Mouse (Mus musculus) MEL (cell line): ENCODE data around the gene Tlk1. TPM values are rescaled to one million over a fixed set of nuclear protein-coding genes. Genes with fewer than 3 reads are reported as not detected.

Experiments used
- DNase-seq: peaks from one replicate; pipeline ENCODE4 v3.0.0; 2011; ENCODE audit warnings: low read depth, low spot score
- H3K27ac ChIP-seq: 2 replicates; pipeline ENCODE4 v1.5.1; 2012; ENCODE audit warnings: low read depth, mild to moderate bottlenecking, control low read depth, low read length, moderate library complexity; ENCODE audit not compliant: control insufficient read depth
- H3K27me3 ChIP-seq, 2 experiments: fragments of 150-350 bp in 1 of 2; sonication (generic) in 1 of 2; 2 replicates each; pipeline ENCODE4 v1.6.1; 2012; ENCODE audit warnings: low read length in 2 of 2, mild to moderate bottlenecking in 2 of 2, improper control_type of control experiment in 1 of 2, moderate library complexity in 1 of 2; ENCODE audit not compliant: insufficient read depth in 2 of 2, control insufficient read depth in 1 of 2
- H3K36me3 ChIP-seq, 2 experiments: 2 replicates each; pipeline ENCODE4 v1.6.1; 2012 to 2014; ENCODE audit warnings: low read length in 2 of 2, improper control_type of control experiment in 1 of 2, inconsistent platforms in 1 of 2, mild to moderate bottlenecking in 1 of 2; ENCODE audit not compliant: insufficient read depth in 2 of 2, control insufficient read depth in 1 of 2
- H3K4me1 ChIP-seq, 2 experiments: fragments of 150-350 bp in 1 of 2; sonication (generic) in 1 of 2; 2 replicates each; pipeline ENCODE4 v1.6.1; 2012; ENCODE audit warnings: low read length in 2 of 2, improper control_type of control experiment in 1 of 2, mild to moderate bottlenecking in 1 of 2; ENCODE audit not compliant: insufficient read depth in 2 of 2, control insufficient read depth in 1 of 2
- H3K4me3 ChIP-seq, 2 experiments: fragments of 150-350 bp in 1 of 2; sonication (generic) in 1 of 2; 2 replicates each; pipeline ENCODE4 v1.5.1; 2012; ENCODE audit warnings: low read depth in 2 of 2, low read length in 2 of 2, mild to moderate bottlenecking in 2 of 2, moderate library complexity in 2 of 2, control low read depth in 1 of 2, improper control_type of control experiment in 1 of 2; ENCODE audit not compliant: control insufficient read depth in 1 of 2, insufficient read depth in 1 of 2
- H3K79me2 ChIP-seq: 2 replicates; pipeline ENCODE4 v1.6.1; 2012; ENCODE audit warnings: mild to moderate bottlenecking, low read length, moderate library complexity; ENCODE audit not compliant: control insufficient read depth, poor library complexity, insufficient read depth
- H3K9ac ChIP-seq: 2 replicates; pipeline ENCODE4 v1.6.1; 2012; ENCODE audit warnings: low read depth, mild to moderate bottlenecking, control low read depth, low read length, moderate library complexity; ENCODE audit not compliant: control insufficient read depth, poor library complexity, severe bottlenecking
- H3K9me3 ChIP-seq: fragments of 150-350 bp; sonication (generic); replicated peaks from 2 replicates; pipeline ENCODE4 v1.6.1; 2012; ENCODE audit warnings: mild to moderate bottlenecking, low read length, improper control_type of control experiment, moderate library complexity; ENCODE audit not compliant: insufficient read depth
- CHD1 ChIP-seq: IDR thresholded peaks from 2 replicates; pipeline ENCODE4 v1.6.1; 2012; ENCODE audit warnings: low read depth, mild to moderate bottlenecking, inconsistent platforms, low read length, improper control_type of control experiment
- CHD2 ChIP-seq: IDR thresholded peaks from 2 replicates; pipeline ENCODE4 v1.6.1; 2011; ENCODE audit warnings: low read length, improper control_type of control experiment
- EP300 ChIP-seq, 2 experiments: IDR thresholded peaks; 2 replicates each; pipeline ENCODE4 v1.6.1; 2011; ENCODE audit warnings: improper control_type of control experiment in 2 of 2, low read length in 2 of 2, low read depth in 1 of 2, mild to moderate bottlenecking in 1 of 2
- ETS1 ChIP-seq: IDR thresholded peaks from 2 replicates; pipeline ENCODE4 v1.6.1; 2012; ENCODE audit warnings: low read depth, mild to moderate bottlenecking, inconsistent platforms, low read length, improper control_type of control experiment, moderate library complexity
- GATA1 ChIP-seq: IDR thresholded peaks from 2 replicates; pipeline ENCODE4 v1.6.1; 2011; ENCODE audit warnings: low read depth, low read length, improper control_type of control experiment
- HCFC1 ChIP-seq: IDR thresholded peaks from 2 replicates; pipeline ENCODE4 v1.6.1; 2012; ENCODE audit warnings: low read depth, mild to moderate bottlenecking, inconsistent platforms, low read length, improper control_type of control experiment, moderate library complexity
- KAT2A ChIP-seq: conservative IDR thresholded peaks from 2 replicates; pipeline ENCODE4 v1.6.1; 2012; ENCODE audit warnings: low read depth, low read length, improper control_type of control experiment, inconsistent platforms
- MAFK ChIP-seq: IDR thresholded peaks from 2 replicates; pipeline ENCODE4 v1.6.1; 2011; ENCODE audit warnings: low read depth, mild to moderate bottlenecking, low read length, improper control_type of control experiment, borderline replicate concordance
- MAX ChIP-seq: IDR thresholded peaks from 2 replicates; pipeline ENCODE4 v1.6.1; 2011; ENCODE audit warnings: low read length, improper control_type of control experiment
- MAZ ChIP-seq: IDR thresholded peaks from 2 replicates; pipeline ENCODE4 v1.6.1; 2012; ENCODE audit warnings: low read depth, mild to moderate bottlenecking, inconsistent platforms, low read length, improper control_type of control experiment
- MYB ChIP-seq: IDR thresholded peaks from 2 replicates; pipeline ENCODE4 v1.6.1; 2011; ENCODE audit warnings: mild to moderate bottlenecking, low read depth, low read length, improper control_type of control experiment
- MYC ChIP-seq: IDR thresholded peaks from 2 replicates; pipeline ENCODE4 v1.6.1; 2011; ENCODE audit warnings: low read depth, mild to moderate bottlenecking, low read length, improper control_type of control experiment, moderate library complexity
- NELFE ChIP-seq: IDR thresholded peaks from 2 replicates; pipeline ENCODE4 v1.6.1; 2011; ENCODE audit warnings: low read depth, low read length, improper control_type of control experiment
- NRF1 ChIP-seq: IDR thresholded peaks from 2 replicates; pipeline ENCODE4 v1.6.1; 2014; ENCODE audit warnings: low read depth, mild to moderate bottlenecking, inconsistent platforms, low read length, improper control_type of control experiment, moderate library complexity; ENCODE audit not compliant: poor library complexity, insufficient read depth, severe bottlenecking
- POLR2A ChIP-seq, 2 experiments: IDR thresholded peaks; 2 replicates each; pipeline ENCODE4 v1.6.1; 2011 to 2012; ENCODE audit warnings: low read length in 2 of 2, mild to moderate bottlenecking in 2 of 2, control low read depth in 1 of 2, improper control_type of control experiment in 1 of 2, low read depth in 1 of 2, moderate library complexity in 1 of 2; ENCODE audit not compliant: control insufficient read depth in 1 of 2, insufficient read depth in 1 of 2, poor library complexity in 1 of 2
- POLR2AphosphoS5 ChIP-seq: IDR thresholded peaks from 2 replicates; pipeline ENCODE4 v1.6.1; 2012; ENCODE audit warnings: low read depth, borderline replicate concordance, mild to moderate bottlenecking, inconsistent platforms, low read length, moderate library complexity, mixed read lengths
- RAD21 ChIP-seq: IDR thresholded peaks from 2 replicates; pipeline ENCODE4 v1.6.1; 2011; ENCODE audit warnings: mild to moderate bottlenecking, low read depth, low read length, improper control_type of control experiment
- TAL1 ChIP-seq: IDR thresholded peaks from 2 replicates; pipeline ENCODE4 v1.6.1; 2012; ENCODE audit warnings: mild to moderate bottlenecking, inconsistent platforms, low read length, moderate library complexity, mixed read lengths
- TCF12 ChIP-seq: IDR thresholded peaks from 2 replicates; pipeline ENCODE4 v1.6.1; 2014; ENCODE audit warnings: low read depth, mild to moderate bottlenecking, inconsistent platforms, low read length, improper control_type of control experiment, moderate library complexity
- UBTF ChIP-seq: IDR thresholded peaks from 2 replicates; pipeline ENCODE4 v1.6.1; 2012; ENCODE audit warnings: low read depth, mild to moderate bottlenecking, inconsistent platforms, low read length, improper control_type of control experiment, moderate library complexity, borderline replicate concordance; ENCODE audit not compliant: insufficient read depth
- USF1 ChIP-seq: IDR thresholded peaks from 2 replicates; pipeline ENCODE4 v1.6.1; 2014; ENCODE audit warnings: low read depth, mild to moderate bottlenecking, inconsistent platforms, low read length, improper control_type of control experiment, moderate library complexity
- ZC3H11A ChIP-seq: IDR thresholded peaks from 2 replicates; pipeline ENCODE4 v1.6.1; 2012; ENCODE audit warnings: low read depth, mild to moderate bottlenecking, inconsistent platforms, low read length, improper control_type of control experiment
- ZMIZ1 ChIP-seq: IDR thresholded peaks from 2 replicates; pipeline ENCODE4 v1.6.1; 2012; ENCODE audit warnings: low read depth, mild to moderate bottlenecking, inconsistent platforms, low read length, improper control_type of control experiment, moderate library complexity
- polyA plus RNA-seq, 2 experiments: library from polyadenylated mRNA; stranded (reverse) in 1 of 2; unstranded in 1 of 2; fragments of >175 nt in 1 of 2; fragments of >200 nt in 1 of 2; gene quantifications; 2 replicates each; pipeline versions ENCODE4 v1.2.1 to v1.2.4; 2012; ENCODE audit warnings: low replicate concordance in 2 of 2, low read depth in 1 of 2; ENCODE audit not compliant: insufficient read length in 2 of 2, insufficient read depth in 1 of 2, missing spikeins in 1 of 2
- total RNA-seq: library from RNA; depleted of rRNA; stranded (reverse); fragments of 300-350 nt; gene quantifications from 2 replicates; pipeline ENCODE4 v1.2.3, GENCODE M21; 2012; rRNA removed

Gene Tlk1
- total RNA-seq (20.5 and 23.6 TPM in 2 replicates), polyA plus RNA-seq (10 to 100 TPM; 56.6 to 57.0 TPM)

- TF ChIP-seq MAX = peak; percentile 33; the same call in 1 of the 2 replicates
- no peak for TF ChIP-seq GATA1
- no peak for TF ChIP-seq USF1
- TF ChIP-seq ETS1 = peak; percentile 17; the same call in 1 of the 2 replicates
- no peak for TF ChIP-seq ZC3H11A
- no peak for TF ChIP-seq POLR2AphosphoS5
- TF ChIP-seq NRF1 = peak; percentile 57; the same call in 1 of the 2 replicates
- no peak for TF ChIP-seq KAT2A
- TF ChIP-seq CHD1 = no peak
- TF ChIP-seq NELFE = peak; percentile 51; the same call in 1 of the 2 replicates
- peak; percentile 5; the same call in 1 of the 2 replicates for TF ChIP-seq TCF12
- no peak for TF ChIP-seq TAL1
- TF ChIP-seq CHD2 = no peak
- no peak for TF ChIP-seq ZMIZ1
- TF ChIP-seq POLR2A (IDR thresholded peaks at IDR 0.05; ENCODE audit: control insufficient read depth in 1 of 2, insufficient read depth in 1 of 2, low read depth in 1 of 2, low read length in 2 of 2, poor library complexity in 1 of 2) = peak in 1 of 2 experiments; percentile 18; a peak in 1 of 4 replicates
- no peak for TF ChIP-seq RAD21
- peak; percentile 69; the same call in 1 of the 2 replicates for TF ChIP-seq MAZ
- no peak for TF ChIP-seq MYB
- TF ChIP-seq MAFK = no peak
- no peak for TF ChIP-seq EP300 (IDR thresholded peaks at IDR 0.05; ENCODE audit: low read depth in 1 of 2, low read length in 2 of 2)
- peak; percentile 60; the same call in 1 of the 2 replicates for TF ChIP-seq HCFC1
- TF ChIP-seq MYC = no peak
- 0 out of 2 replicates have a peak, but pooled peaks have one; percentile 54 for TF ChIP-seq UBTF
- Histone ChIP-seq H3K79me2 (peaks cover 45% of the 10 kb centered on the region), H3K36me3 (peaks cover 0 to 49% of the 10 kb centered on the region in 2 experiments; a peak in 2 of 4 replicates), H3K27ac (peak within 1 kb of the TSS; percentile 95), H3K27me3 (no peaks in the 10 kb centered on the region), H3K9ac (peak within 1 kb of the TSS; percentile 99), H3K4me1 (peaks cover 17 to 27% of the 10 kb centered on the region in 2 experiments), H3K4me3 (peak within 1 kb of the TSS; percentile 89 to 93), H3K9me3 (no peaks in the 10 kb centered on the region)
- peak; percentile 88 for DNase-seq
Observed at GRCm38 (mm10) chr2:70825371-70826051, at the start of gene Tlk1. Gene Tlk1, minus strand, starts transcription at chr2:70825728.
